Mouse (Mus musculus) kidney, adult 9 months (tissue): ENCODE measurements at regions not wholly inside any gene's neighbourhood (a gene's known extent, or its start where the extent isn't known, plus 50 kb on each side); places are given as distances from the start of the nearest gene placed in this dataset.

Experiments
- DNase-seq: peaks from one replicate; pipeline ENCODE4 v3.0.0; 2022

GRCm38 (mm10) chr7:73302501-73302900 lies 72.8 kb upstream of the Rgma start:
- DNase-seq, result no peak

GRCm38 (mm10) chr7:73303818-73304217 lies 71.5 kb upstream of the Rgma start:
- no peak for DNase-seq

GRCm38 (mm10) chr7:73304799-73305198 lies 70.5 kb upstream of the Rgma start:
- no peak for DNase-seq

GRCm38 (mm10) chr7:73305286-73305975 lies 69.9 kb upstream of the Rgma start:
- DNase-seq, result no peak

- no peak for DNase-seq
These were observed 69.0 kb upstream of the Rgma start for GRCm38 (mm10) chr7:73306296-73306695.

- DNase-seq, result no peak
These were observed 68.6 kb upstream of the Rgma start for GRCm38 (mm10) chr7:73306728-73307127.

GRCm38 (mm10) chr7:73307586-73308490 lies 67.5 kb upstream of the Rgma start:
- no peak for DNase-seq

- DNase-seq, result no peak
These were observed 66.3 kb upstream of the Rgma start for GRCm38 (mm10) chr7:73308981-73309380.

GRCm38 (mm10) chr7:73310056-73310455 lies 65.3 kb upstream of the Rgma start:
- no peak for DNase-seq

- no peak for DNase-seq
These were observed 64.7 kb upstream of the Rgma start for GRCm38 (mm10) chr7:73310581-73311136.

GRCm38 (mm10) chr7:73315555-73315954 lies 59.8 kb upstream of the Rgma start:
- no peak for DNase-seq

- DNase-seq, result no peak
These were observed 57.7 kb upstream of the Rgma start for GRCm38 (mm10) chr7:73317574-73317973.

GRCm38 (mm10) chr7:73319004-73319403 lies 56.3 kb upstream of the Rgma start:
- DNase-seq, result no peak

- no peak for DNase-seq
These were observed 55.3 kb upstream of the Rgma start for GRCm38 (mm10) chr7:73319994-73320393.

- DNase-seq, result no peak
These were observed 52.7 kb upstream of the Rgma start for GRCm38 (mm10) chr7:73322466-73323151.

GRCm38 (mm10) chr7:73323556-73323955 lies 51.8 kb upstream of the Rgma start:
- DNase-seq, result no peak

GRCm38 (mm10) chr7:73325503-73325902 lies 49.8 kb upstream of the Rgma start:
- DNase-seq, result no peak
